Mouse (Mus musculus) mesoderm, embryonic 11.5 days (tissue): Measurements from ENCODE around the gene Olfr103.
A peak's percentile ranks its signal among the peaks of the same experiment; 100 is the strongest.

Source experiments
- DNase-seq: peaks from one replicate; pipeline ENCODE4 v3.0.0-alpha.2; 2012; ENCODE audit warnings: low read depth, low spot score

Olfr103 gene

GRCm38 (mm10) chr17:37339598-37339997, at the start of gene Olfr103:
Gene Olfr103, minus strand, starts transcription at chr17:37339698.
- no peak for DNase-seq

GRCm38 (mm10) chr17:37378733-37379132, 39.2 kb upstream of the Olfr103 start, which contains the start of gene Olfr105-ps:
Gene Olfr105-ps, plus strand, starts transcription at chr17:37379033.
- DNase-seq: no peak

GRCm38 (mm10) chr17:37359282-37359681, 19.8 kb upstream of the Olfr103 start, which contains the start of gene Olfr104-ps:
Gene Olfr104-ps, plus strand, starts transcription at chr17:37359582.
- no peak for DNase-seq

- no peak for DNase-seq
Observed at GRCm38 (mm10) chr17:37316954-37317353, 22.5 kb downstream of the Olfr103 start, which contains the start of gene Olfr102. Gene Olfr102, minus strand, starts transcription at chr17:37317054.

GRCm38 (mm10) chr17:37310146-37310699, 29.3 kb downstream of the Olfr103 start:
- no peak for DNase-seq

- peak; percentile 12 for DNase-seq
Observed at GRCm38 (mm10) chr17:37308483-37308882, 31.0 kb downstream of the Olfr103 start.

GRCm38 (mm10) chr17:37304213-37304612, 35.3 kb downstream of the Olfr103 start, which contains the start of gene Olfr101:
Gene Olfr101, minus strand, starts transcription at chr17:37304313.
- no peak for DNase-seq
